Mouse (Mus musculus) lung, embryonic 15.5 days (tissue): Measurements from ENCODE around the gene Ankrd6. TPM values are rescaled to one million over a fixed set of nuclear protein-coding genes. Genes with fewer than 3 reads are reported as not detected.
"Not testable (repeated sequence)": the region's sequence is repeated elsewhere in the genome, so short reads cannot be mapped to it uniquely, and the experiment has no call there.

Experiments
- ATAC-seq: fragments of 200-750 bp; cut with Nextera tagmentation; 2 replicates; pipeline ENCODE4 v1.8.0; 2017; ENCODE audit warnings: moderate number of reproducible peaks, borderline replicate concordance; ENCODE audit not compliant: low FRiP score, low TSS enrichment; ENCODE audit errors: extremely low read depth
- H3K27ac ChIP-seq: fragments of 300-500 bp; sonication (generic); 2 replicates; pipeline ENCODE4 v1.5.1; 2015; ENCODE audit warnings: moderate library complexity, mild to moderate bottlenecking, inconsistent platforms
- H3K27me3 ChIP-seq: fragments of 300-500 bp; sonication (generic); 2 replicates; pipeline ENCODE4 v1.6.1; 2015; ENCODE audit warnings: inconsistent platforms
- H3K36me3 ChIP-seq: fragments of 300-500 bp; sonication (generic); 2 replicates; pipeline ENCODE4 v1.6.1; 2015; ENCODE audit warnings: inconsistent platforms
- H3K4me1 ChIP-seq: fragments of 300-500 bp; sonication (generic); 2 replicates; pipeline ENCODE4 v1.6.1; 2015; ENCODE audit warnings: inconsistent platforms
- H3K4me2 ChIP-seq: fragments of 300-500 bp; sonication (generic); 2 replicates; pipeline ENCODE4 v1.6.1; 2015; ENCODE audit warnings: inconsistent platforms, mild to moderate bottlenecking, moderate library complexity
- H3K4me3 ChIP-seq: fragments of 300-500 bp; sonication (generic); 2 replicates; pipeline ENCODE4 v1.5.1; 2015; ENCODE audit warnings: mild to moderate bottlenecking, inconsistent platforms
- H3K9ac ChIP-seq: fragments of 300-500 bp; sonication (generic); 2 replicates; pipeline ENCODE4 v1.6.1; 2015; ENCODE audit warnings: inconsistent platforms
- H3K9me3 ChIP-seq: fragments of 300-500 bp; sonication (generic); 2 replicates; pipeline ENCODE4 v1.6.1; 2016; ENCODE audit warnings: inconsistent platforms
- WGBS: fragments of 180-500 bp; shearing (Covaris S2); methylation state at CpG from one replicate; pipeline ENCODE4 v1.1.7; 2015; 5-methylcytosine and 5-hydroxymethylcytosine counted together
- polyA plus RNA-seq: library from polyadenylated mRNA; unstranded; fragments of >200 nt; fragmentation: Nextera tagmentation; extraction: Ambion mirVana; gene quantifications from 2 replicates; pipeline ENCODE4 v1.2.1, GENCODE M21; 2015

The Ankrd6 gene
- polyA plus RNA-seq, 1 experiment from 2014 or later, result 4.0 TPM

DNA sequence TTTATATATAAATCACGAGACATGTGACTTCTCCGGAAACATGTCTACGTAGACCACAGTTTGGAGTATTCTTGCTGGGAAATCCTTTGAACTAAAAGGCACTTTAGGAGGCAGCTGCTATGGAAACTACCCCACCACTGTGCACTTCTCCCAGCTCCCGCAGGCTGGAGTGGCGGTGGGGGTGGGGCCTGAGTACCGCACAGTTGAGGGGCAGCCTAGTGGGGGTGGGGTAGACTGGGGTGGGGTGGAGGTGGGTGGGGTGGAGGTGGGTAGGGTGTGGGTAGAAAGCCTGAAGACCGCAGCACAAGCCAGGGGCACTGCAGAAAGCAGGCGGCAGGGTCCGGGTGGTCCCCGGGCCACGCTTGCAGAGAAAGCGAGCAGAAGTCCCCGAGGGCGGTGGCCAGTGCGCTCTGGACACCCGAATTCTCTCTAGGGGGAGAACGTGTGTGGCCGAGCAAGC lies 32.1 kb upstream of the Ankrd6 start, which contains the start of gene Rragd:
TSS of gene Rragd (plus strand) at position 322 of the 460 bp plus-strand sequence.
- no peaks in the 10 kb centered on the region for H3K9me3 ChIP-seq
- peaks cover 16% of the 10 kb centered on the region for H3K4me1 ChIP-seq
- peak within 1 kb of the TSS; percentile 43 for H3K9ac ChIP-seq
- no peak within 1 kb of the TSS for H3K27ac ChIP-seq
- ATAC-seq, result peak; percentile 78
- H3K36me3 ChIP-seq, result no peaks in the 10 kb centered on the region
- peak within 1 kb of the TSS; percentile 100 for H3K4me2 ChIP-seq
- peak within 1 kb of the TSS; percentile 62 for H3K4me3 ChIP-seq
- peaks cover 39% of the 10 kb centered on the region for H3K27me3 ChIP-seq
- under 1% methylated on average over 18 of the region's 18 CpGs for WGBS

- Histone ChIP-seq H3K36me3 (no peaks in the 10 kb centered on the region), H3K9ac (no peak overlapping the region), H3K4me1 (peaks cover 16% of the 10 kb centered on the region), H3K27me3 (peaks cover 39% of the 10 kb centered on the region), H3K4me3 (peak overlapping the region; percentile 62), H3K9me3 (no peaks in the 10 kb centered on the region), H3K27ac (no peak overlapping the region), H3K4me2 (peak overlapping the region; percentile 100)
- 4% methylated on average over 15 of the region's 15 CpGs for WGBS
- ATAC-seq, result peak; percentile 28; the same call in 1 of the 2 replicates
Measured at GRCm38 (mm10) chr4:32982041-32982715, 31.5 kb upstream of the Ankrd6 start.

DNA sequence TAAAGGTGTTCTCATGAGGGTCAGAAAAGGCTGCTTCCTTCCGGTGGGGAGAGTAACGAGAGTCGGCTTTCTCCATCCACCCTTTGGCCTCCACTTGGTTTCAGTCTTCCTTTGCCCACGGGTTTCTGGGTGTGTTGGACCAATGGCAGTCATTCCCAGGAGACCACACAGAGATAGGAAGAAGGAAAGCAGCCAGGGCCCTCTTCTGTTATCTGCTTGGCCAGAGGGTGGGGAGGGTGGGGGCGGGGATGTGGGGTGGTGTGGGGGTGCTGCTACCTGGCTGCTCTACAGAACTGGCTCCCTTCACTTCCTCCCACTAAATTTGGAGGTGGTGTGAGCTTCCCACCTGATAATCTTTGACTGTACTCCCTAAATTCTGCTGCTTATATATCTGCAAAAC lies 31.0 kb upstream of the Ankrd6 start:
- Histone ChIP-seq H3K9me3 (no peaks in the 10 kb centered on the region), H3K4me3 (no peak overlapping the region), H3K4me2 (peak overlapping the region; percentile 100; the same call in 1 of the 2 replicates), H3K27me3 (peaks cover 39% of the 10 kb centered on the region), H3K4me1 (peaks cover 16% of the 10 kb centered on the region), H3K36me3 (no peaks in the 10 kb centered on the region), H3K27ac (no peak overlapping the region), H3K9ac (no peak overlapping the region)
- no peak for ATAC-seq
- WGBS, result 15% methylated on average over 5 of the region's 5 CpGs

GRCm38 (mm10) chr4:32980061-32980460 lies 29.4 kb upstream of the Ankrd6 start:
- H3K27ac ChIP-seq, result no peak overlapping the region
- H3K36me3 ChIP-seq, result no peaks in the 10 kb centered on the region
- H3K27me3 ChIP-seq, result peaks cover 26% of the 10 kb centered on the region
- H3K4me1 ChIP-seq, result peaks cover 16% of the 10 kb centered on the region
- H3K9ac ChIP-seq, result no peak overlapping the region
- no peak overlapping the region for H3K4me3 ChIP-seq
- 72% methylated on average over 3 of the region's 3 CpGs for WGBS
- no peaks in the 10 kb centered on the region for H3K9me3 ChIP-seq
- H3K4me2 ChIP-seq, result no peak overlapping the region
- ATAC-seq, result no peak

- Histone ChIP-seq H3K9ac (no peak overlapping the region), H3K27ac (no peak overlapping the region), H3K36me3 (no peaks in the 10 kb centered on the region), H3K4me1 (peaks cover 3% of the 10 kb centered on the region; the same call in 1 of the 2 replicates), H3K4me3 (no peak overlapping the region), H3K4me2 (no peak overlapping the region), H3K27me3 (peaks cover 11% of the 10 kb centered on the region), H3K9me3 (peaks cover 5% of the 10 kb centered on the region; the same call in 1 of the 2 replicates)
- no peak for ATAC-seq
- WGBS, result 84% methylated on average over 4 of the region's 4 CpGs
Measured at GRCm38 (mm10) chr4:32977331-32977730, 26.7 kb upstream of the Ankrd6 start.

GRCm38 (mm10) chr4:32964619-32965018 lies 14.0 kb upstream of the Ankrd6 start:
- H3K4me1 ChIP-seq, H3K9ac ChIP-seq, H3K36me3 ChIP-seq, ATAC-seq, H3K27ac ChIP-seq, H3K27me3 ChIP-seq, H3K4me3 ChIP-seq, H3K4me2 ChIP-seq, H3K9me3 ChIP-seq: not testable (repeated sequence)
- 70% methylated on average over 19 of the region's 19 CpGs for WGBS

DNA sequence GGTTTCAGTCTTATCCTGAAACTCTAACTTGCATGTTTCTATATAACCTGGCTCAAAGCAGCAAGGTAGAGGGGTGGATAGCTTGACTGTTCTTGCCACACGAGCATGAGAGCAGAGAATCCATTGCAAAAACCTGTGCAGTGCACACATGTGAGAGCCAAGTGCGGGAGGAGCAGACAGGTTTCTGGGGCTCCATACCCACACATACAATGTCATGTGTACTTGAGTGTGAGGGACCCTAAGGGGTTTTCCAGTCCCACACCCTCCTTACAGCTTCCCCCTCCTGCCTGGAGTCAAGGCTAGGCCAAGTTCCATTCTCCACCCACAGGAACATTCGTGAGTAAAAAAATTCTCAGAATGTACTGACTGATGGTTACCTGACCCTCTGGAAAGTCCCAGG lies 10.8 kb upstream of the Ankrd6 start:
- H3K27me3 ChIP-seq, result no peaks in the 10 kb centered on the region
- H3K9me3 ChIP-seq, result no peaks in the 10 kb centered on the region
- H3K27ac ChIP-seq, result no peak overlapping the region
- H3K9ac ChIP-seq, result no peak overlapping the region
- no peak overlapping the region for H3K4me3 ChIP-seq
- H3K4me2 ChIP-seq, result no peak overlapping the region
- WGBS, result 59% methylated on average over 3 of the region's 3 CpGs
- H3K4me1 ChIP-seq, result no peaks in the 10 kb centered on the region
- no peak for ATAC-seq
- H3K36me3 ChIP-seq, result no peaks in the 10 kb centered on the region

- Histone ChIP-seq H3K27me3 (peaks cover 19% of the 10 kb centered on the region), H3K4me2 (no peak overlapping the region), H3K9me3 (no peaks in the 10 kb centered on the region), H3K4me1 (peaks cover 10% of the 10 kb centered on the region), H3K4me3 (no peak overlapping the region), H3K36me3 (no peaks in the 10 kb centered on the region), H3K27ac (no peak overlapping the region), H3K9ac (no peak overlapping the region)
- WGBS, result 45% methylated on average over 2 of the region's 2 CpGs
- no peak for ATAC-seq
Measured at GRCm38 (mm10) chr4:32956423-32956822, 5.8 kb upstream of the Ankrd6 start.

DNA sequence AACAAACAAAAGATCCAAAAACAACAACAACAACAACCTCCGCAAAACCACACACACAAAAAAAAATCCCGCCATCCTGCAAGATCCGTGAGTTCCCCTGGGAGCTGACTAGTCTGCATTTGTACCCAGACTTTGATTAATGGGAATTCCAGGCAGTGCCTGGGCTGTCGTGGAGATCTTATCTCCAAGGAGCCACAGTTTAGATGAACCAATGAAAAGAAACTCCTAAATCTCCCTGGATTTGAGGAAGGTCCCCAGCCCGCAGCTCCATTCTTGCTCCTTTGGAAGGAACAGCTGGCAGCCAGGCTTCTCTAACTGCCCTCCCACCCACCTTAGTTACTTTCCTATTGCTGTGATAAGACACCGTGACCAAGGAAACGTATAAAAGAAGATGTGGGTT lies 2.0 kb upstream of the Ankrd6 start:
- no peak for ATAC-seq
- Histone ChIP-seq H3K4me1 (peaks cover 17% of the 10 kb centered on the region), H3K4me2 (peak overlapping the region; percentile 99), H3K9me3 (no peaks in the 10 kb centered on the region), H3K36me3 (no peaks in the 10 kb centered on the region), H3K9ac (no peak overlapping the region), H3K4me3 (no peak overlapping the region), H3K27ac (no peak overlapping the region), H3K27me3 (peaks cover 31% of the 10 kb centered on the region)
- WGBS, result 4% methylated on average over 7 of the region's 7 CpGs

DNA sequence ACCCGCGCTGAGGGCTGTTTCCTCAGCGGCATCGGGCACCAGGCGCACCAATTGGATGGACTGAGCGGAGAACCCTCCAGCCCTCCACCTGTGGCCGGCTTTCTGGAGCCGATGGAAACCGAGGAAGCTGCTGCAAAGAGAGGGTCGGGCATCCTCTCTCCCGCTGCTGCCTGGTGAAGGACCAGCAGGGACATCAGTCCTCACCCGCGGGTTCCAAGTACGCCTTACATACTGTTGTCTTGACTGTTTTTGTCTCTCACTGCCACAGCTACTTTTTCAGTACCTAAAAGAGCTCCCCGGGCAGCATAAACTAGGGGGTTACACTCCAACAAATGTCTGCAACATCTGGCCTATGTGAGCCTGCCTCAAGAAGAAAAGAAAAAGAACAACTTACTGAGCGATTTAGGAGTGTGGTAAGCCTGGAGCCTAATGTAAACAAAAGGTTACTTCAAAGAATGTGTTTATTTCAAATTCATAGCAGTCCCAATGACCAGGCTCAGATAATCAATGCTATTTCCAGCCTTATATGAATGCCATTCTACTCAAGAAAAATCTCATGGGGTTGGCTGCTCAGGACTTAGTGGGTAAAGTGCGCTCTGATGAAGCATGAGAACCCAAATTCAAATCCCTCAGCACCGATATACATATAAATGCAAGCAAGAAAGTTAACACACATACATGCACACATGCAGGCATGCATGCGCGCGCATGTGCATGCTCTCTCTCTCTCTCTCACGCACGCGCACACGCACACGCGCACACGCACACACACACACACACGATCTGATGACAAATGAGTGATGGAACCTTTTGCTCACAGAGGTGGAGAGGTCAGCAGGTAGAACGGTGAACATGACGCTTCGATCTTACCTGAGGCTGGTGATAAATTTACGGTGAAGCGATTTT lies 647 bp upstream of the Ankrd6 start:
- Histone ChIP-seq H3K9me3 (no peaks in the 10 kb centered on the region), H3K36me3 (no peaks in the 10 kb centered on the region), H3K4me1 (peaks cover 17% of the 10 kb centered on the region), H3K9ac (peak overlapping the region; percentile 62; the same call in 1 of the 2 replicates), H3K27ac (no peak overlapping the region), H3K4me2 (peak overlapping the region; percentile 99), H3K27me3 (peaks cover 31% of the 10 kb centered on the region), H3K4me3 (peak overlapping the region; percentile 78)
- peak; percentile 38; the same call in 1 of the 2 replicates for ATAC-seq
- 5% methylated on average over 34 of the region's 34 CpGs for WGBS

- H3K9ac ChIP-seq, result no peak overlapping the region
- H3K27ac ChIP-seq, result no peak overlapping the region
- H3K4me2 ChIP-seq, result no peak overlapping the region
- no peak for ATAC-seq
- H3K9me3 ChIP-seq, result no peaks in the 10 kb centered on the region
- peaks cover 31% of the 10 kb centered on the region for H3K27me3 ChIP-seq
- WGBS, result 61% methylated on average over 10 of the region's 10 CpGs
- no peaks in the 10 kb centered on the region for H3K36me3 ChIP-seq
- H3K4me1 ChIP-seq, result peaks cover 17% of the 10 kb centered on the region
- no peak overlapping the region for H3K4me3 ChIP-seq
Measured at GRCm38 (mm10) chr4:32948696-32949095, 1.9 kb downstream of the Ankrd6 start.

DNA sequence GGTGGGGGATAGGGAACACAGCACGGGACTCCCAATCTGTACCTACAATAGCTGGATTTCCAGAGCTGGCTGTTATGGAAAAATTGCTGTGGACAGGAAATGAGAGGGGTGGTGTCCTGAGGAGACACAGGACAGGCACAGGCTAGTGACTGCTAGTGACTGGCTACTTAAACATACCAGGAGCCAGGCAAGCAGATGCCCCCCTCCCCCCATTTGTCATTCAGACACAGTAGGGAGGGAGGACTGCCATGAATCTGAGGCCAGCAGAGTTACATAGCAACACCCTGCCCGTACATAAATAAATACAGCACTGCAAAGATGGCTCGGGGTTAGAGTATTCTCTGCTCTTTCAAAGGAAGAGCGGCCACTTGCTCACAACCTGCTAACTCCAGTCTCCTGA lies 3.0 kb downstream of the Ankrd6 start:
- no peak overlapping the region for H3K4me3 ChIP-seq
- ATAC-seq, result no peak
- H3K36me3 ChIP-seq, result no peaks in the 10 kb centered on the region
- H3K27me3 ChIP-seq, result peaks cover 24% of the 10 kb centered on the region
- no peaks in the 10 kb centered on the region for H3K9me3 ChIP-seq
- H3K4me2 ChIP-seq, result no peak overlapping the region
- H3K9ac ChIP-seq, result no peak overlapping the region
- no peak overlapping the region for H3K27ac ChIP-seq
- H3K4me1 ChIP-seq, result peaks cover 17% of the 10 kb centered on the region
- WGBS, result 11% methylated on average over 4 of the region's 4 CpGs
